Mouse (Mus musculus): ENCODE data around the gene Cd2.

Gene Cd2

DNA sequence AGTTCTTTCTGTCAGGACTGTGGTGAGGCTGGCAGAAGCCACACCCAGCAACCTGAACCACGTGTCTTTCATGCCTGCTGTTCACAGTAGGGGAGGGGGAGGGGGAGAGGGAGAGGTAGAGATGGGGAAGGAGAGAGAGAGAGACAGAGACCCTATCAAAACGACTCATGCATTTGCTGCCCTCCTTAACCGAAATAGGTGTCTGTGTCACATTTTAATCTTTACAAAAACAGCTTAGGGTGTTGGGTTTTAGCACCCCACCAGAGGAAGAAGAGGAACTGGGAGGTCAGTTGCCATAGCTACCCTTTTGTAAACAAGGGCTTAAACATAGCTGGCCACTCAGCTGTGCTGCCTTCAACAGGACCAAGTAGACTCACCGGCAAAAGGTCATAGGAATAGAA, at the start of gene Cd2:
Gene Cd2, minus strand, starts transcription at position 29 of the 401 bp plus-strand sequence.
- no peak for DNase-seq (ENCODE audit: low read depth, low spot score)

- no peak for DNase-seq (ENCODE audit: low read depth, low spot score)
These were observed 40.9 kb upstream of the Cd2 start for GRCm38 (mm10) chr3:101328617-101329016.

DNA sequence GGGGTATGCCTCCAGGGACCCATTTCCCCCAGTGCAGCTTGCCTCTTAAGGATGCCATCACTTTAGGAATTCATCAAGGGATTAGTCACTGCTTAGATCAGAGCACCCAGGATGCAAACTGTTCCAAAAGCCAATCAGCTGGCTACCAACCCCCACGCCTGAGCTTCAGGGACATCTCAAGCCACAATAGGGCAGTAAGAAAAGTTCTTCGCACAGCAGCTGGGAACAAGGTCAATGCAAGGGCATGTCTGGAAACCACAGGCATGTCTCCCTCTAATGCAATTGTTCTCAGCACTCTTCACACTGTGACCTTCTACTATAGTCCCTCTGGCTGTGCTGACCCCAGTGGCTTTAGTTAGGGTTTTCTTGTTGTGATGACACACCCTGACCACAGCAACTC, 39.5 kb upstream of the Cd2 start:
- DNase-seq (ENCODE audit: low read depth, low spot score) = no peak

- no peak for DNase-seq (ENCODE audit: low read depth, low spot score)
These were observed 34.7 kb upstream of the Cd2 start for GRCm38 (mm10) chr3:101322437-101322836.

DNA sequence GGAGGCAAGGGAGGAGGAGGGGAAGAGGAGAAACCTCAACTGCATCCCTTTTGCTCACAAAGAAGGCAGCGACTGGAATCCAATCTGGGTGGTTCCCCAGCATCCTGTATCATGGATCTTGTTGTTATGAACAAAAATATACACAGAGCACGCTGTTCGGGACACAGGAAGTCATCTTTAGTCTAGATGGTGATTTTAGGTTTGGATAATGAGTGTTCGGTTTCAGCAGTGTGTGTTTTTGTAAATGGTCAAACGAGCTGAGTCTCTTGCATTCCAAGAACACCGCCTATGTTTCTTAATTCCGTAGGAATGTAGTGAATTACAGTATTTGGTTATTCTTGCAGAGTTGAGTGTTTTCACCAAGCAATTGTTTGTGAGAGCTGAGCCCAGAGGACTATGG, 33.1 kb upstream of the Cd2 start:
- no peak for DNase-seq (ENCODE audit: low read depth, low spot score)

DNA sequence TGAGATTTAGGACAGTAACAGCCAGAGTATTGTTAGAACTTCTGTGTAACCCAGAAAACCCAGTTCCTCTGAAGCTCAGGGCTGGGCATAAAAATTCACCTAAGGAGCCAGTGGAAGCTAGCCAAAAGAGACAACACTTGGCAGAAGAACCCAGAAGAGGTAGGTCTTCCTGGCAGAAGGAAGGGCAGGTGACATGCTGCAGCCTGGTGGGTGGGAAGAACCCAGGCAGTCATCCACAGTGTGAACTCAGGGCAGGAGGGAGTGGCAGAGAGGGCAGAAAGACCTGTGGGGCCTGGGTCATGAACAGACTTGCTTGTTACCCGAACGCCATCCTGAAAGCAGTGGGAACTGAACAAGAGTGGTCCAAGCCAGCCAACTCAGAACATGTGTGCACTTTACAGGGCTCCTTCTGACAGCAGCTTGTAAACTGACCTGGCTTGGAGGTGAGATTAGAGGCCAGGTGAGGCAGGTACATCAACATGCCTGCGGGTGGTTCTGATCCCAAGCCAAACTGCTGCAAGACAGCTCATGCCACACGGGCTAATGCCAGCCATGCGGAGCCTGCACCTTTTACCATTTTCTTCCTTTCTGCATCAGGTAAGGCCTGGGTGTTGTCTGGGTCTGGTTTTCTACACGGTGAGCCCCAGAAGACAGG, 30.9 kb upstream of the Cd2 start:
- no peak for DNase-seq (ENCODE audit: low read depth, low spot score)

- no peak for DNase-seq (ENCODE audit: low read depth, low spot score)
These were observed 30.4 kb upstream of the Cd2 start for GRCm38 (mm10) chr3:101318115-101318514.

GRCm38 (mm10) chr3:101314954-101315353, 27.2 kb upstream of the Cd2 start:
- DNase-seq (ENCODE audit: low read depth, low spot score) = no peak

DNA sequence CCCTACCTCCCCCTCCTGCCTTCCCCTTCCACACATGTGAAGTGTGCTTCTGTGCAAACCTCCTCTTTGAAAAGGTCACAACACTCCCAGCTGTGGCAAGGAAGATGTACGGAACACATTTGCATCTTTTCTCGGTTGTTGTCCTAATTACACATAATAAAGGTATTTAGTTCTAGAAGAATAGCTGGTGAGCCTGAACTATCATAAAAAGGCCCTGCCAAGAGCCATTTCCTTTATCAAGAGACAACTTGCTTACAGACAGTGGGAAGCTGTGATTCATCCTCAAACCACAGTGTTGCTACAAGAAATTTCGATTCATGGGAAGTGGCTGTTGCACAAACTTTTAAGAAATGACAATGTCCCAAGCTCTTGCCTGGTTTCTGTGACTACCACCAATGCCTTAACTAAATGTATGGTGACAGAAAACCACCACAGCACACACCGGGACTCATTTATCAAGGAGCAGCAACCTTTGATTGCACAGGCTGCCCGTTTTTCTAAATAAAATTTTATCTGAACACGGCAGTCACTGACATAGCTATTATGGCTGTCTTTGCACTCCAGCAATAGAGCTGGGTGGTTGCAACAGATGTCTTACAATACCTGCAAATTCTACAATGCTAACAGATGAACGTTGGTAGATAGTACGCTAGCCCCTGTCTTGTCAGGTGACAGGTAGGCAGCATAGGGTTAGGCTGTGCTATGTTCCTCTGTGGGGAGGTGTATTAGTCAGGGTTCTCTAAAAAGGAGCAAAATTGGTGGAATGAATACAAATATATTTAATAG, 25.7 kb upstream of the Cd2 start:
- no peak for DNase-seq (ENCODE audit: low read depth, low spot score)

DNA sequence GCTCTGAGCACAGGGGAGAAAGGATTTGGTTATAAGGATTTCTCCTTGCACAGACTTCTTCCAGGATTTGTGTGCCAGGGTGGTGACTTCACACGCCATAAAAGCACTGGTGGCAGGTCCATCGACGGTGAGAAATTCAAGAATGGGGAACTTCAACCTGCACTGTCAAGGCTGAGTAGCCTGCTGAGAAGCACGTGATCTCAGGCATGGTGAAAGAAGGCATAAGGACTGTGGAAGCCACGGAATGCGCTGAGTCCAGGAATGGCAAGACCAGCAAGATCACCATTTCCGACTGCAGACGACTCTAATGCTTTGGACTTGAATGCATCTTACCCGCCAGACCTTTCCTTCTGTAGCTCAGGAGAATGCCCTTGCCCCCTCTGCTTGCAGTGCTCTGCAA, 23.2 kb upstream of the Cd2 start:
- DNase-seq (ENCODE audit: low read depth, low spot score) = no peak

DNA sequence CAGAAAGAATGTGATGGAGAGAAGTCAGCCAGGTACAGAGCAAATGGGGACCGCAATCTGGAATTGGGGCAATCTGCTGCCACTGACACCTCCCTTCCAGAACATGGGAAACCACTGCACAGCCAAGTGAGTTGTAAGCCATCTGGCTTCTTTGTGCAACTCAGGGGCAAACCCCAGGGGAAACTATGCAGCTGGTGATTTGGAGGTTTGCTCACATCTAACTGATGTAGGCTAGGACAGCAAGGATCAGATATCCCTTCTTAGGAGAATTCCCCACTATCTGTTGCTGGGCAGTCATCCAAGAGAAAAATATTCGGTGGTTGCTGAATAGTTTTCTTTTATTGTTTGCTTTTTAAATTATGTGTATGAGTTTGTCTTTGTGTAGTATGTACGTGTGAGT, 21.9 kb upstream of the Cd2 start:
- DNase-seq (ENCODE audit: low read depth, low spot score) = no peak

GRCm38 (mm10) chr3:101306090-101306489, 18.4 kb upstream of the Cd2 start:
- DNase-seq (ENCODE audit: low read depth, low spot score) = no peak

- no peak for DNase-seq (ENCODE audit: low read depth, low spot score)
These were observed 17.3 kb upstream of the Cd2 start for GRCm38 (mm10) chr3:101305046-101305445.

- DNase-seq (ENCODE audit: low read depth, low spot score) = peak; percentile 62
These were observed 16.4 kb upstream of the Cd2 start for GRCm38 (mm10) chr3:101304156-101304555.

DNA sequence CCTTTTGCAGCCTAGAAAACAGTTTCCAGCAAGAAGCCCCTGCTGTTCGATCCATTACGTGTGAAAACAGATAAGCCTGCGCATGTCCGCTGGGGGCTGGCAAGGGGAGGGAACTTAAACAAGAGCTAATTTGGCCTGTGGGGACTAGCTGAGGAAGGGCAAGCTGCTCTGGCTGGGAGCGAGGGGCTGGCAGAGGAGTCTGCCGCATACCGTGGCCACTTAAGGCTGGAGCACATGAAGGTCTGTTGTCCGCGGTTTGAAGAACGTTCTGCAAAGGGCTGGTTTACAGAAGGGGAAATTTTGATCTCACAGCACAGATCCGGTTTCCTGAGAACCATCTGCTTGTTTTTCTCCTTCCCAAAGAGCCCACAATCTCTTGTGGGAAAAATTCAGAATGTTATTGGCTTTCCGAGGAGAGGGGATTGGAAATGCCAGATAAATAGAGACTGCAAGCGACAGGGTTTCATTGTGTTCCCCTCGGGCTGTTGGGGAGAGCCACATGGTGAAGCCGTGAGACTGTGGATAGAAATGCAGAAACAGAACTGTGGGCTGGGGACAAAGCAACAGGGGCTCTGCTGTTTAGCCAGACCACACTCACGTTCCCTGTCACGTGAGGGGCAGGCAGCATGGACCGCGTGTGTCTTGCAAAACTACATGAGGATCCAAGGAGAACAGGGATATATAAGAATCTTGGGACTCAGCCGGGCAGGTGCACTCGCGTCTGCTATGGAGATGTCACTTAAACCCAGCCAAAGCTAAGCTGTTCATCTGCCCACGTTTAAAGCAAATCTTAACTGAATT, 12.7 kb upstream of the Cd2 start:
- no peak for DNase-seq (ENCODE audit: low read depth, low spot score)

DNA sequence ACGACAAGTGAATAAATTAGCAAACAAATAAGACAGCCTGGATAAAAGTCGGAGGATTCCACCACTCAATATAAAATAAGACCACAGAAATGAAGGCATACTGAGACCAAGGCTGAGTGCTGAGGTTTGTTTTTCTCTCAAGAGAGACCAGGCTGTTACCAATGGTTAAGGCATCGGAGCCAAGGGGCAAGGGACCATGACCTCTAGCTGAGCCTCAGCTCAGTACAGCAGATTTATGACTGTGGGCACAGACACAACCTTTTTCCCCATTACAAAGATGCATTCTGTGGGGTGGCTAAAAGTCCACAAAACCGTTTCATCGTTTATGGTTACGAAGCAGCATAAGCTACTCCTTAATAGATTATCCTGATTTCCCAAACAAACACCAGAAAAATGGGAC, 11.9 kb upstream of the Cd2 start:
- no peak for DNase-seq (ENCODE audit: low read depth, low spot score)

- no peak for DNase-seq (ENCODE audit: low read depth, low spot score)
These were observed 9.5 kb upstream of the Cd2 start for GRCm38 (mm10) chr3:101297221-101297620.

GRCm38 (mm10) chr3:101295931-101296820, 8.4 kb upstream of the Cd2 start:
- DNase-seq (ENCODE audit: low read depth, low spot score) = no peak

GRCm38 (mm10) chr3:101295366-101295867, 7.7 kb upstream of the Cd2 start:
- peak; percentile 82 for DNase-seq (ENCODE audit: low read depth, low spot score)

GRCm38 (mm10) chr3:101294487-101295365, 7.0 kb upstream of the Cd2 start:
- DNase-seq (ENCODE audit: low read depth, low spot score) = peak; percentile 78
